Mouse (Mus musculus) G1E (cell line): ENCODE data around the gene Dennd1c. TPM values are rescaled to one million over a fixed set of nuclear protein-coding genes. Genes with fewer than 3 reads are reported as not detected.

Source experiments
- ATAC-seq: 2 replicates; pipeline ENCODE4 v1.8.0; 2016; ENCODE audit warnings: mild to moderate bottlenecking; ENCODE audit not compliant: insufficient number of reproducible peaks, poor library complexity, low FRiP score, severe bottlenecking; ENCODE audit errors: extremely low read depth
- DNase-seq: peaks from one replicate; pipeline ENCODE4 v3.0.0; 2012; ENCODE audit warnings: low spot score
- H3K27me3 ChIP-seq: 2 replicates; pipeline ENCODE4 v1.6.1; 2012; ENCODE audit warnings: mild to moderate bottlenecking, low read length, inconsistent platforms; ENCODE audit not compliant: insufficient read depth
- H3K36me3 ChIP-seq: replicated peaks from 2 replicates; pipeline ENCODE3; 2012; ENCODE audit warnings: mild to moderate bottlenecking, inconsistent platforms
- H3K4me1 ChIP-seq: 2 replicates; pipeline ENCODE4 v1.6.1; 2012; ENCODE audit warnings: low read depth, low read length, inconsistent platforms, mixed read lengths; ENCODE audit not compliant: insufficient read depth
- H3K4me3 ChIP-seq: 2 replicates; pipeline ENCODE4 v1.5.1; 2012; ENCODE audit warnings: low read depth, mild to moderate bottlenecking, inconsistent platforms, low read length, moderate library complexity, mixed read lengths
- H3K9me3 ChIP-seq: replicated peaks from 2 replicates; pipeline ENCODE4 v1.6.1; 2012; ENCODE audit warnings: inconsistent platforms
- CTCF ChIP-seq: IDR thresholded peaks from 2 replicates; pipeline ENCODE4 v1.5.1; 2012; ENCODE audit warnings: low read depth, low read length, inconsistent platforms, mixed read lengths
- GATA1 ChIP-seq: IDR thresholded peaks from 2 replicates; pipeline ENCODE4 v1.6.1; 2012; ENCODE audit warnings: borderline replicate concordance, low read length, inconsistent platforms, mixed read lengths
- GATA2 ChIP-seq: IDR thresholded peaks from 2 replicates; pipeline ENCODE4 v1.6.1; 2012; ENCODE audit warnings: low read depth, low read length, inconsistent platforms, borderline replicate concordance
- POLR2AphosphoS5 ChIP-seq: IDR thresholded peaks from 2 replicates; pipeline ENCODE4 v1.6.1; 2012; ENCODE audit warnings: low read depth, low read length, inconsistent platforms; ENCODE audit not compliant: insufficient replicate concordance
- TAL1 ChIP-seq: conservative IDR thresholded peaks from 2 replicates; pipeline ENCODE4 v1.6.1; 2012; ENCODE audit warnings: low read depth, low read length, inconsistent platforms, mixed read lengths
- polyA plus RNA-seq: library from polyadenylated mRNA; stranded (reverse); fragments of >175 nt; gene quantifications from 2 replicates; pipeline ENCODE4 v1.2.3, GENCODE M21; 2012
- total RNA-seq, 2 experiments: library from RNA; stranded (forward) in 1 of 2; stranded (reverse) in 1 of 2; fragments of 200-1000 nt in 1 of 2; fragments of >200 nt in 1 of 2; fragmentation: Nextera tagmentation in 1 of 2; gene quantifications; 2 replicates each; pipeline ENCODE4 v1.2.3; 2014 to 2017

The Dennd1c gene
- total and polyA plus RNA-seq, 3 experiments: 13.4 to 39.7 (median 24.6) TPM

GRCm38 (mm10) chr17:57107064-57107463, 28.8 kb upstream of the Dennd1c start:
- Histone ChIP-seq H3K36me3 (peaks cover 47% of the 10 kb centered on the region), H3K9me3 (no peaks in the 10 kb centered on the region), H3K4me1 (peaks cover 84% of the 10 kb centered on the region), H3K4me3 (peak overlapping the region; percentile 87; the same call in 1 of the 2 replicates), H3K27me3 (no peaks in the 10 kb centered on the region)
- ATAC-seq (no peak), DNase-seq (no peak)
- TF ChIP-seq CTCF: no peak
- no peak for TF ChIP-seq TAL1
- no peak for TF ChIP-seq GATA2
- no peak for TF ChIP-seq GATA1
- no peak for TF ChIP-seq POLR2AphosphoS5

DNA sequence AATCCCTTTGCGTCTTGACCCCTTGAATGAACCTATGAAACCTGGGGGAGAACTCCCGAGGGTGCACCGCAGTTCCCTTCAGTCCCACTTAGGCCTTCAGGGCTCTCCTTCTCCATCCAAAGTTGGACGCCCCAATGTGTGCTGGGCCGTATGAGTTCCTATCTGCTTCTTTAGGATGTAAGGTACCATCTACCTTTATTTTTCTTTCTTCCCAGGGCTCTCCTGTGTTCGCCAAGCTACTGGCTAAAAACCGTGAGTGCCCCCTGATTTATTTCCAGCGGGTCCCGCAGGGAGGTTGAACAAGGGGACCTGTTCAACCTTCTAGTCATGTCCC, 27.7 kb upstream of the Dennd1c start:
- ATAC-seq (no peak), DNase-seq (no peak)
- Histone ChIP-seq H3K4me3 (peak overlapping the region; percentile 87), H3K27me3 (no peaks in the 10 kb centered on the region), H3K4me1 (peaks cover 85% of the 10 kb centered on the region), H3K9me3 (no peaks in the 10 kb centered on the region), H3K36me3 (peaks cover 56% of the 10 kb centered on the region)
- TF ChIP-seq GATA2 (no peak), POLR2AphosphoS5 (no peak), GATA1 (no peak), TAL1 (no peak), CTCF (no peak)

GRCm38 (mm10) chr17:57105181-57106034, 27.1 kb upstream of the Dennd1c start, which contains the start of gene Tnfsf9:
TSS of gene Tnfsf9 (plus strand) at chr17:57105325.
- Histone ChIP-seq H3K9me3 (no peaks in the 10 kb centered on the region), H3K36me3 (peaks cover 61% of the 10 kb centered on the region), H3K27me3 (no peaks in the 10 kb centered on the region), H3K4me3 (peak within 1 kb of the TSS; percentile 87), H3K4me1 (peaks cover 84% of the 10 kb centered on the region)
- TF ChIP-seq POLR2AphosphoS5: 0 out of 2 replicates have a peak, but pooled peaks have one; percentile 68
- no peak for TF ChIP-seq GATA1
- DNase-seq (peak; percentile 65), ATAC-seq (peak; percentile 47; the same call in 1 of the 2 replicates)

- Histone ChIP-seq H3K9me3 (no peaks in the 10 kb centered on the region), H3K4me3 (peak overlapping the region; percentile 87), H3K36me3 (peaks cover 70% of the 10 kb centered on the region), H3K27me3 (no peaks in the 10 kb centered on the region), H3K4me1 (peaks cover 85% of the 10 kb centered on the region)
- DNase-seq (peak; percentile 58), ATAC-seq (no peak)
- TF ChIP-seq CTCF (no peak), TAL1 (no peak), POLR2AphosphoS5 (no peak), GATA2 (no peak), GATA1 (no peak)
These were observed 26.2 kb upstream of the Dennd1c start for GRCm38 (mm10) chr17:57104496-57104895.

DNA sequence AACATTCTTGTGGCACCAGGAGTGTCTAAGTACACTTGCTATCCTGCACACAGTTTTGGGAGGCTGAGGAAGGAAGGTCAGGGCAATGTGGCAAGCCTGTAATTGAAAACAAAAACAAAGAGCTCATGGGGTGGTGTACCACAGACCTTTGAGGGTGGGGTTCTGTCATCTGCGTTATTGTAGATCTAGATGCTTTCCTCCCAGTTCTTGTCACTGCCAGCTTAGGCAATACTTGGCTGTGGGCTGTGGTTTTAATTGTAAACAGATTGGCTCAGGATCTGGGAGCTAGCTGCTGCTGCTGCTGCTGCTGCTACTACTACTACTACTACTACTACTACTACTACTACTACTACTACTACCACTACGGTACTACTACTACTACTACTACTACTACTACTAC, 24.0 kb upstream of the Dennd1c start:
- Histone ChIP-seq H3K4me1 (peaks cover 84% of the 10 kb centered on the region), H3K4me3 (no peak overlapping the region), H3K27me3 (no peaks in the 10 kb centered on the region), H3K9me3 (no peaks in the 10 kb centered on the region), H3K36me3 (peaks cover 72% of the 10 kb centered on the region)
- TF ChIP-seq CTCF (no peak), TAL1 (no peak), GATA1 (no peak), GATA2 (no peak), POLR2AphosphoS5 (no peak)
- ATAC-seq (no peak), DNase-seq (no peak)

- TF ChIP-seq GATA2: no peak
- no peak for TF ChIP-seq GATA1
- TF ChIP-seq POLR2AphosphoS5: no peak
- TF ChIP-seq TAL1: no peak
- TF ChIP-seq CTCF: no peak
- Histone ChIP-seq H3K9me3 (no peaks in the 10 kb centered on the region), H3K36me3 (peaks cover 62% of the 10 kb centered on the region), H3K27me3 (no peaks in the 10 kb centered on the region), H3K4me1 (peaks cover 77% of the 10 kb centered on the region), H3K4me3 (peak overlapping the region; percentile 33; the same call in 1 of the 2 replicates)
- peak; percentile 50 for DNase-seq
- peak; percentile 72 for ATAC-seq
These were observed 21.5 kb upstream of the Dennd1c start for GRCm38 (mm10) chr17:57099629-57100325.
